Mouse (Mus musculus) myocyte (in vitro differentiated cells): Measurements from ENCODE around the gene C130026I21Rik.
"Not testable (repeated sequence)": the region's sequence is repeated elsewhere in the genome, so short reads cannot be mapped to it uniquely, and the experiment has no call there.

Experiments used
- POLR2A ChIP-seq: IDR thresholded peaks from one replicate; pipeline ENCODE4 v1.6.1; 2011; ENCODE audit warnings: low read depth, mild to moderate bottlenecking, control low read depth, moderate library complexity; ENCODE audit not compliant: insufficient read length
- TCF3 ChIP-seq: IDR thresholded peaks from one replicate; pipeline ENCODE4 v1.6.1; 2011; ENCODE audit warnings: low read depth, control low read depth; ENCODE audit not compliant: insufficient read length

- TF ChIP-seq POLR2A, TCF3: not testable (repeated sequence)
Measured at GRCm38 (mm10) chr1:84987729-84988128, 282.6 kb downstream of the C130026I21Rik start.
